Mouse (Mus musculus) urinary bladder, postnatal 36 days (tissue): Measurements from ENCODE around the gene Rtl1.

ENCODE experiments used
- DNase-seq, 2 experiments: peaks; one replicate each; pipeline ENCODE4 v3.0.0; 2022; ENCODE audit warnings: low spot score in 2 of 2, mixed read lengths in 1 of 2

Gene Rtl1

DNA sequence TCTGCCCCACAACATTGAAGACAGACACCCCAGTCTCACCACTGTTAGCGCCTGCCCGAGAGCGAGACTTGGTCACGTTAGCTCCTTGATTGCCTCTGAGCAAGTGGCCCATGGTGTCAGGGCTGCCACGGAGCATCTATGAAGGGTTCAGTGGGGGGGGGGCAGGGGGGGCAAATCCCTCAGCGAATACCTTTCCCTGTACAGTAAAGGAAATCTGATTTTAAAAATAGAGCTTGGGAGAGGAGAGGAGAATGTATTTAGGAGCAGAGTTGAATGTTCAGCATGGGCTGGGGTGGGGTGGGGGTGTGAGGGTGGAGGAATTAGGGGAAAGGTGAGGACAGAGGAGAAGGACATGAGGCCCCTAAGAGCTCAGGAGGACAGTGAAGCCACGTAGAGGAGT, at the start of gene Rtl1:
Gene Rtl1, minus strand, starts transcription at position 101 of the 400 bp plus-strand sequence.
- DNase-seq, result no peak

- DNase-seq, result no peak
Measured at GRCm38 (mm10) chr12:109640560-109641167, 40.5 kb upstream of the Rtl1 start.

DNA sequence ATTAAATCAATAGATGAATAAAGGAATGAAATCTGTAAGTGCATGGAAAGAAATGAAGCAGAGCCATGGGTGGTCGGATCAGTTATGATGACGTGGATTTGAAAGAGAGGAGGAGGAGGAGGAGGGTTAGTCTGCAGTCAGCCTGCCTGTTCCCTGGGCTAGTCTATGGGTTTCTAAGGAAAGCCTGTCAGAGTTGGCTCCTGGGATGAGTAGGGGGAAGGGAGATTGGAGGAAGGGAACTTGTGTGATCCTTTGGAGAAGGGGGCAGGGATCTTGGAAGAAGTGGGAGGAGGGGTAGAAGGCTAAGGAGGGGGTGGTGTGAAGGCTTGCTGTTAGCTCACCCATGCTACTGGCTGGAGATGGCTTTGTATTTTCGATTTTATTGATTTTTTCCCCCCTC, 31.9 kb upstream of the Rtl1 start:
- no peak for DNase-seq

DNA sequence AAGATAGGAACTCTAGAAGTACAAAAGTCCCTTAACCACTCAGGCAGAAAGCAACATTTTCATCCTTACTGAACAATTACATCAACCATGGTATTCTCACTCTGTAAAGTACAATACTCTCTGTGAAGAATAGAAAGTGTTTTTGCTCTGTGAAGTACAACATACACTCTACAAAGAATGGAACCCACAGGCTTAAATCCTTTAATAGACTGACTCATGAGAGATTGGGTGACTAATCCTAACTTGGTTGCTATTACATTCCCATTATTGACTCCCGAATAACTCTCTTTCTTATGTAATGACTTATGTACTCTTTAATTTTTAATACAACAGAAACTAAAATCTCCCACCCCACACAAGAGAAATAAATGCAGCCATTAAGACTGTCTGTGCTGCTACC, 28.8 kb upstream of the Rtl1 start:
- no peak for DNase-seq

GRCm38 (mm10) chr12:109626910-109627309, 26.8 kb upstream of the Rtl1 start:
- DNase-seq, result no peak

GRCm38 (mm10) chr12:109620196-109620595, 20.1 kb upstream of the Rtl1 start:
- DNase-seq, result no peak

- DNase-seq, result no peak
Measured at GRCm38 (mm10) chr12:109617993-109618392, 17.9 kb upstream of the Rtl1 start.

DNA sequence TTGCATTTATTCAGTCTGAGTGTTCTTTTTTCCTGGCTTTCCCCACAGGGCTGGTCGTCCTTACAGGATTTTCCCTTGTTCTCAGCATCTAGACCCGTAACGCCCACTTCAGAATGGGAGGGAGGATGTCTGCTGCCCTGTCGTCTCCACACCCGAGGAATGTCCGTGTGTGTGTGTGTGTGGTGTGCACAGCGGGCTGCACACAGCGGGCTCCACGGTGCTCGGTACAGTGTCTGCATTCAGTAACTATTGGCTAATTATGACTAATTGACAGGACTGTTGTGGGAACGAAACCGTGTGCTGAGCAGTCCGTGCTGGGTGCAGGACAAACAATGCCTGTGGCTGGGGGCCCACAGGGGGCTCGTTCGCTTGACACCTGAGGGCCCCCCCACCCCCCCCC, 17.0 kb upstream of the Rtl1 start:
- no peak for DNase-seq

DNA sequence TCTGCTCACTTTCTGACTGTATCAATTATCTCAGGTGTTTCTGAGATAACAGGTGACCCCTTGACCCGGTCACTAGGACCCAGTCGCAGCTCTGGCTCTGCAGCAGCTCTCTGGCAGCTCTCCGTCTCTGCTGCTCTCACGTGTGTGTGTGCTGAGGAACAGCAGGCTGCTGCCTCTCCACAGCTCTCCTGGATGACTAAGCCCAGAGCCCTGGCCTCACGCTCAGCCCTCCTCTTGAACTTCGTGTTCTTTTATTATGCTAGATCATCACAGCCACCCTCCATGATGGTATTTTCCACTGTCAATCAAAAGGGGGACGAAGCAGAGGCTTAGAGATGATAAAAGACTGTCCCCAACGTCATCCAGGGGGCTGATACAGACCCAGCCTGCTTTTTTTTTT, 15.2 kb upstream of the Rtl1 start:
- DNase-seq, result no peak

DNA sequence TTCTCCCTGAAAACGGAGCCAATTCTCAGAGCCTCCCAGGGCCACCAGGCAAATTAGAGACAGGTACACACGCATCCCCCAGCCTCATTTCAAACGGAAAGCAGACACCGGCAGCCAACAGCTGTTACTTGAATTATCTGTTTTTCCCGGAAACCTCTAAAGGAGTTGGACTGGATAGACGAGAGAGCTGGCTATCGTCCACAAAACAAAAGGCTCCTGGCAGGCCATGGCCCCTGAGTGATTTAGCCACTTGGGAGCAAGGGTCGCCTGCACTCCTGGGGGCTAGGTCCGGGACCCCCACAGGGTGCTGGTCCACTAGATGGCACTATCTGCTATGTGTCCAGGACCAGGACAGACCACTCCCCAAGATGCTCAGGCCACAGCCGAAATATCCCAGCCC, 14.3 kb upstream of the Rtl1 start:
- no peak for DNase-seq

GRCm38 (mm10) chr12:109612392-109613385, 12.6 kb upstream of the Rtl1 start:
- no peak for DNase-seq

DNA sequence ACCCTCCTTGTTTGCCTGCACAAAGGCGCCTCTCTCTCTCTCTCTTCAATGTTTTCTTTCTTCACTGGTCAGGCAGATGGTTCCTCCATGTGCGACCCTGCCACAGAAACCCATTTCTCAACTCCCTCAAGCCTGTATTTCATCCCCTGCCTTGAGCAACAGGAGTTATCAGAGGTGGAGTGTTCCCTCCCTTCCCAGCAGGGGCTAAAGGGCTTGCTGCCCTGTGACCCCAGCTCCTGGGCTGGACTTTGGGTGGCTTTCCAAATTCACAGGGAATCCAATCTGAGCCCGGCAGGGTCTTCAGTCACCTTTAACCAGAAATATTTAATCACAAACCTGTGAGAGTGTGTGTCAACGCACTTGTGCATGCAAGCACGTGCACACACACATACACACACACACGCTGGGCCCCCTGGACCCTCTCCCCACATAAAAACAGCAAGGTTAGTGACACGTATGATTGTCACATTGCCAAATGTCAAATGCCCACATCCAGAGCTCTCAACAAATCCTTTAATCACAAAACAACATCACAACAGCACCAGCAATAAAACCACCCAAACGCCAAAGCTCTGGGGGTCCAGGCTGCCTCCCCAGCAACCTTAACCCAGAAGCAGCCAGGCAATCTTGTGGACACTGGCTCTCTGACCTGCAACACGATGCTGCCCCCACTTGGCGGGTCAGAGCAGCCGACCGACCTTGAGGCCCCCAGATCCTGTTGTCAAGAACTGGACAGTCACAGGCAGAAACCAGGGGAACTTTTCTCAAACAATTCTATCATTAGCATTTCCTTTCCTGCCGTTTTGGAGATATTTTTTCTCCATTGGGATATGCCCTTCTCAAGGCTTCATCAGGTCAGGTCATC, 8.7 kb upstream of the Rtl1 start:
- DNase-seq, result no peak

GRCm38 (mm10) chr12:109607953-109608352, 7.8 kb upstream of the Rtl1 start:
- no peak for DNase-seq

DNA sequence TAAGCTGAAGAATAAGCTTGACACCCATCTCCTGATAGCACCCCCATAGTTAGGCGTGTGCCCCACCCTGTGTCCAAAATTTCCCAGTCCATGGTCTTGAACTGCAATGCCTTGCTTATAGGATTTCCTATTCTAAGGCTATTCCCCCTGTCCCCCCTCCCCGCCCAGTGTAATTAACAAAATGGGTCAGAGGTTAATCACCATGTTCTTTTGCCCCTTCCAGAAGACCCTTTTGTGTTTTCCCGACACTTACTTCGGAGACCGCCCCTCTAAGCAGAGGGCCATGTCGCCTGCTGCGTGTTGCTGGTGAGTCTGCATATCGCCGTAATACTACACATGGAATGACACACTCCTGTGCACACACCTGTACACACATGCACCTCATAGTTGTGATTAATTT, 7.1 kb upstream of the Rtl1 start:
- no peak for DNase-seq

DNA sequence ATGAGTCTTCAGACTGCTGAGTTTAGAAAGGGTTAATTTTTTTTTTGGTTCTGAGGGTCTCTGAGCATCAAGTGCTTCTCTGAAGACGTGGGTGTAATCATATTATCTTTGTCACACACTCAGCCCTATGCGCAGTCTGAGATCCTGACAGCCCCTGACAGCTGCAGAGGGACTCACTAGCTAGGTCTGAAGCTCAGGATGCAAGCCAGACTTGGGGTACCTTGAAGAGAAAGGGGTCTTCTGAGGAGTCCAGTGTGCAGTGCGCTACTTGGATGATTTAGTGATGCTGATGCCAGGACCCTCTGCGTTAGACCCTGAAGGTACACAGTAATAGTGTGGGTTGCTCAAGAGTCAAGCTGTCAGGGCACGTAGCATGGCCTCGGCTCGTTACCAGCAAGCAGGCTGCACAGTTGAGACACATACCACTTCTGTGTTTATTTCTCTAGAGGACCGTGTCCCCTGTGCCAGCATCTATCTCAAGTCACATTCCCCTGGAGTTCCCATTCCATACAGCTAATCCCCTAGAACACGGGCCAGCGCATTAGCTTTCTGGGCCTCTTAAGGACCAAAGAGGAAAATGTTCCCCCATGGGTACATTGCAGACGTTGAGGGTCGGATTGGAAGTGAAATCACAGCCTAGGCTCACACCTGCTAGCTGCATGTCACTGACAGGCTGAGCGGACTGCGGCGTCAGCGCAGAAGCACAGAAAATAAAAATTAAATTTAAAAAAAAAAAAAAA, 5.0 kb upstream of the Rtl1 start:
- DNase-seq, result no peak

DNA sequence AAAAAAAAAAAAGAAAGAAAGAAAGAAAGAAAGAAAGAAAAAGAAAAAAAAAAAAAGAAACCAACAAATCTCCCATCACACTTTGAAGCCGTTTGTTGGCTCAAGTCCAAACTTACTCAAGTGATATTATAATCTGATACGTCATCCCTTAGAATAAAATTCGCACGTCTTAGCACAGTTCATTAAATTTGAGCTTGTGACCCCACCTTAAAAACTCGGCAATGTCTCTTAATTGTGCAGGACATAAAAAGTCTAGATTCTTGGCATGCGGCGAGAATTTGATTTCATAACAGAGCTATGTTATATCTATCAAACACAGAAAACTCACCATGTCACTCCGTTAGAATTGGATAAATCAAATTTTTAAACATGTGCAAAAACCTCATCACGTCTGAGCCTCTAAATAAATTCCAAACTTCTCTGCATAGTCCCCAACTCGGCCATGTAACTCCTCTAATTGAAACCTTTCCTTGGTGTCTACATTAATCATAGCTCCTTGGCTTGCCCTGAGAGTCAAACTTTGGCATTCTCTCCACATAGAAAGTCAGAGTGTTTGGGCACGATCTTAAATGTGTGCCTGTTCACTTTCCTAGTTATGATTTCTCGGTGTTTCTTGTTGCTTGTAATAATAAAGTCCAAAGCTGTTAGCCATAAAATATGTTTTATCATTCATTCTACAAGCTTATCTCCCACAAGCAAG, 1.4 kb downstream of the Rtl1 start:
- no peak for DNase-seq

DNA sequence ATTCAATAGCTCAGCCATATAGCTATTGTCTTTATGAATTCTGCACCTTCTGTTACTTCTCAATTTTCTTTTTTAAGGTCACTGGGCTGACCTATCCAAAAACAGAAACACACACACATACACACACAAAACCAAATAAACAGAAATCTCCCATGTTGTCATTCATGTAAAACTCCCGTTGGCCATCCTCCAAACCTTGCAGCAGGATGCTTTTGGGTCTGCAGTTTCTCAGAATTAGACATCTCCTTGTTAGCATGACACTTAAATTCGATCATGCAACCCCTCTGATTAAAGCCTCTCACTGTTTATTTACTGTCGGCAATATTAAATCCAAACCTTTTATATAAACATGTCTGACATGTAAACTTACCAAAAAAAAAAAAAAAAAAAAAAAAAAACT, 3.4 kb downstream of the Rtl1 start:
- DNase-seq, result no peak

- DNase-seq, result no peak
Measured at GRCm38 (mm10) chr12:109596232-109596631, 3.9 kb downstream of the Rtl1 start.

GRCm38 (mm10) chr12:109595753-109596152, 4.4 kb downstream of the Rtl1 start:
- DNase-seq, result peak; percentile 4 to 67

GRCm38 (mm10) chr12:109594961-109595360, 5.2 kb downstream of the Rtl1 start:
- no peak for DNase-seq

GRCm38 (mm10) chr12:109582185-109582584, 17.9 kb downstream of the Rtl1 start:
- DNase-seq, result no peak
